Mouse (Mus musculus): ENCODE measurements at regions not wholly inside any gene's neighbourhood (a gene's known extent, or its start where the extent isn't known, plus 50 kb on each side); places are given as distances from the start of the nearest gene placed in this dataset.
A peak's percentile ranks its signal among the peaks of the same experiment; 100 is the strongest.
"Not testable (repeated sequence)": the region's sequence is repeated elsewhere in the genome, so short reads cannot be mapped to it uniquely, and the experiment has no call there.

DNA sequence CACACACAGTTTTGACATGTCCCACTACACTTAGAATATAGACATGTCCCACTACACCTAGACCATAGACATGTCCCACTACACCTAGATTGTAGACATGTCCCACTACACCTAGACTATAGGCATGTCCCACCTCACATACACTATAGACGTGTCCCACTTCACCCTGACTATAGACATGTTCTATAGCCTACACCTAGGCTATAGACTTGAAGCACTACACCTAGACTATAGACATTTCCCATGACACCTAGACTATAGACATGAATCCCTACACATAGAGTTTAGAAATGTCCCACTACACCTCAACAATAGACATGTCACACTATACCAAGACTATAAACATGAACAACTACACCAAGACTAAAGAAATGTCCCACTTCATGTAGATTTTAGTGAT, 2580.9 kb downstream of the Gm37988 start:
- 88% methylated on average over 1 of the region's 1 CpGs for WGBS
- Histone ChIP-seq H3K4me1 (ENCODE audit: control insufficient read depth, insufficient read depth, low read length) (no peaks in the 10 kb centered on the region), H3K9ac (ENCODE audit: low read depth, low read length) (no peak overlapping the region), H3K36me3 (ENCODE audit: control insufficient read depth, insufficient read depth, low read length) (no peaks in the 10 kb centered on the region), H3K9me3 (replicated peaks; ENCODE audit: control insufficient read depth, low read length, poor library complexity, severe bottlenecking) (no peaks in the 10 kb centered on the region), H3K4me2 (ENCODE audit: low read length) (no peak overlapping the region), H3K27me3 (ENCODE audit: control insufficient read depth, insufficient read depth, low read depth, low read length) (no peaks in the 10 kb centered on the region), H3K27ac (ENCODE audit: low read length) (no peak overlapping the region), H3K4me3 (ENCODE audit: low read depth, low read length) (no peak overlapping the region)
- ATAC-seq = no peak

DNA sequence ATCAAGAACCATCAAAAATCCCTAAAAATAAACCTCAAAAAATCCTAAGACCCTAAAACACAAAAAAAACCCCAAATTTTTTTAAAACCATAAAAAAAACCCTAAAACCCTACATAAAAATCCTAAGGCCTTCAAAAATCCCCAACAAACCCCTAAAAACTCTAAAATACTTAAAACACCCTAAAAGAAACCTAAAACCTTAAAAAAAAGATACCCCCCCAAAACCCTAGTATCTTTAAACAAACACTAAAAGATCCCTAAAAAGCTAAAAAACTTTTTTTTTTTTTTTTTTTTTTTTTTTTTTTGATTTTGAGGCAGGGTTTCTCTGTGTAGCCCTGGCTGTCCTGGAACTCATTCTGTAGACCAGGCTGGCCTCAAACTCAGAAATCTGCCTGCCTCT, 2585.8 kb downstream of the Gm37988 start:
- H3K27ac ChIP-seq (ENCODE audit: low read length) = no peak overlapping the region
- no peaks in the 10 kb centered on the region for H3K9me3 ChIP-seq (replicated peaks; ENCODE audit: control insufficient read depth, low read length, poor library complexity, severe bottlenecking)
- H3K36me3 ChIP-seq (ENCODE audit: control insufficient read depth, insufficient read depth, low read length) = no peaks in the 10 kb centered on the region
- no peak overlapping the region for H3K4me3 ChIP-seq (ENCODE audit: low read depth, low read length)
- ATAC-seq = no peak
- no peaks in the 10 kb centered on the region for H3K4me1 ChIP-seq (ENCODE audit: control insufficient read depth, insufficient read depth, low read length)
- no peak overlapping the region for H3K9ac ChIP-seq (ENCODE audit: low read depth, low read length)
- no peaks in the 10 kb centered on the region for H3K27me3 ChIP-seq (ENCODE audit: control insufficient read depth, insufficient read depth, low read depth, low read length)
- no peak overlapping the region for H3K4me2 ChIP-seq (ENCODE audit: low read length)

DNA sequence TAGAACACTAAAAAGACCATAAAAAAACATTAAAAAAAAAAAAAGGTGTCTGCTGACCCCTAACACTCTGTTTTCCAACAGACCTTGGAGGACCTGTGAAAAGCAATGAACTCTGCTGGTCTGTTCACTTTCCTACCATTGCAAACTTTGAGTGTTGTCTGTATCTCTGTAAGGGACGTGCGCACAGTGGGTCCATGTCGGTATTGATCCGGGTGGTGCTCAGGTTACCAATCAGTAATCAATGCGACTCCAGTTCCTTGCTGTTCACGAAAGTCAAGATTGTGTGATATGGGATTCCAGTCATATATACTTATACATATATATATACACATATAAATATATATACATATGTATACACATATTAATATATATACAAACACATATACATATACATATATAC, 2586.5 kb downstream of the Gm37988 start:
- no peak overlapping the region for H3K4me3 ChIP-seq (ENCODE audit: low read depth, low read length)
- no peaks in the 10 kb centered on the region for H3K4me1 ChIP-seq (ENCODE audit: control insufficient read depth, insufficient read depth, low read length)
- WGBS = 99% methylated on average over 6 of the region's 6 CpGs
- H3K9ac ChIP-seq (ENCODE audit: low read depth, low read length) = no peak overlapping the region
- no peaks in the 10 kb centered on the region for H3K36me3 ChIP-seq (ENCODE audit: control insufficient read depth, insufficient read depth, low read length)
- no peaks in the 10 kb centered on the region for H3K9me3 ChIP-seq (replicated peaks; ENCODE audit: control insufficient read depth, low read length, poor library complexity, severe bottlenecking)
- H3K27ac ChIP-seq (ENCODE audit: low read length) = no peak overlapping the region
- H3K27me3 ChIP-seq (ENCODE audit: control insufficient read depth, insufficient read depth, low read depth, low read length) = no peaks in the 10 kb centered on the region
- ATAC-seq = no peak
- no peak overlapping the region for H3K4me2 ChIP-seq (ENCODE audit: low read length)

DNA sequence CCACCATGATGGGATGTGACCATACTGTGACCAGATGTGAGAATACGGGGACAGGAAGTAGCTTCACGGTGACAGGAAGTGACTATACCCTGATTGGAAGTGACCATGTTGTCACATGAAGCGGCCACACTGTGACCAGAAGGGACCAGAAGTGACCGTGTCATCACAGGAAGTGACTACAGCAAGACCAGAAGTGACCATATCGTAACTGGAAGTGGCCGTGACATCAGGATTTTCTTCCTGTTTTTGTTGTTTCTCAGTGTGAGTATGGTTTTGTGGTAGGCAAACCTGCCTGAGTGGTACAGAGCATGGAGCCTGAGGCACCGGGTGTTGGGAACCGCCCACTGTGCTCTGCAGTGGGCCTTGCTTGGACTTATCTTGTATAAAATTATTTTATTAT, 2587.8 kb downstream of the Gm37988 start:
- Histone ChIP-seq H3K4me1 (ENCODE audit: control insufficient read depth, insufficient read depth, low read length) (no peaks in the 10 kb centered on the region), H3K36me3 (ENCODE audit: control insufficient read depth, insufficient read depth, low read length) (no peaks in the 10 kb centered on the region), H3K9ac (ENCODE audit: low read depth, low read length) (no peak overlapping the region), H3K9me3 (replicated peaks; ENCODE audit: control insufficient read depth, low read length, poor library complexity, severe bottlenecking) (no peaks in the 10 kb centered on the region), H3K27me3 (ENCODE audit: control insufficient read depth, insufficient read depth, low read depth, low read length) (no peaks in the 10 kb centered on the region), H3K27ac (ENCODE audit: low read length) (no peak overlapping the region), H3K4me2 (ENCODE audit: low read length) (no peak overlapping the region), H3K4me3 (ENCODE audit: low read depth, low read length) (no peak overlapping the region)
- no peak for ATAC-seq
- WGBS = 95% methylated on average over 8 of the region's 8 CpGs

DNA sequence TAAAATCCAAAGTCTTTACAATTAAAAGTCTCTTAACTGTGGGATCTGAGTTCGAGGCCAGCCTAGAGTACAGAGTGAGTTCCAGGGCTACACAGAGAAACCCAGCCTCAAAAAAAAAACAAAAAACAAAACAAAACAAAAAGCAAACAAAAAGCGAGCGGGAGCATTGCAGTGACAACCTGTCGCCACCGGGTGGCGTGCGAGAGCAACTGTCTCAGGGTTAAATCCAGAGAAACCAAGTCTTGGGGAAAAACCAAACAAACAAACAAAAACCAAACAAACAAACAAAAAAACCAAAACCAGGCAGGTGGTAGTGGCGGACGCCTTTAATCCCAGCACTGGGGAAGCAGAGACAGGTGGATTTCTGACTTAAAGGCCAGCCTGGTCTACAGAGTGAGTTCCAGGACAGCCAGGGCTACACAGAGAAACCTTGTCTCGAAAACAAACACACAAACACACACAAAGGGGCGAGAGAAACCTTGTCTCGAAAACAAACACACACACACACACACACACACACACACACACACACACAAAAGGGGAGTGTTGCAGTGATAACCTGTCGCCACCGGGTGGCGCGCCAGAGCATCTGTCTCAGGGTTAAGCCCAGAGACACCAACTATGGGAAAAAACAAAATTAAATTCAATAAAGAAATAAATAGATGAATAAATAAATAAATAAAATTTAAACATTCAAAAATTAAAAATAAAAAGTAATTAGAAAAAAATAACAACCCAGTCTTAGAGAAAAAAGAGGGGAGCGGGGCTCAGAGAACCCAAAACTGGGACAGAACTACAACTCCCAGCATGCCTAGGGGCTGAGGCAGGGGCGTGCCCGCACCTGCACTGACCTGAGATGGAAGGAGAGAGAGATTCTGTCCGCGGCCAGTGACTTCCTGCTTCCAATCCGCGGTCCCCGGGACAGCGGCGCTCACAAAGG, 2589.4 kb downstream of the Gm37988 start:
- 14% methylated on average over 26 of the region's 26 CpGs for WGBS

DNA sequence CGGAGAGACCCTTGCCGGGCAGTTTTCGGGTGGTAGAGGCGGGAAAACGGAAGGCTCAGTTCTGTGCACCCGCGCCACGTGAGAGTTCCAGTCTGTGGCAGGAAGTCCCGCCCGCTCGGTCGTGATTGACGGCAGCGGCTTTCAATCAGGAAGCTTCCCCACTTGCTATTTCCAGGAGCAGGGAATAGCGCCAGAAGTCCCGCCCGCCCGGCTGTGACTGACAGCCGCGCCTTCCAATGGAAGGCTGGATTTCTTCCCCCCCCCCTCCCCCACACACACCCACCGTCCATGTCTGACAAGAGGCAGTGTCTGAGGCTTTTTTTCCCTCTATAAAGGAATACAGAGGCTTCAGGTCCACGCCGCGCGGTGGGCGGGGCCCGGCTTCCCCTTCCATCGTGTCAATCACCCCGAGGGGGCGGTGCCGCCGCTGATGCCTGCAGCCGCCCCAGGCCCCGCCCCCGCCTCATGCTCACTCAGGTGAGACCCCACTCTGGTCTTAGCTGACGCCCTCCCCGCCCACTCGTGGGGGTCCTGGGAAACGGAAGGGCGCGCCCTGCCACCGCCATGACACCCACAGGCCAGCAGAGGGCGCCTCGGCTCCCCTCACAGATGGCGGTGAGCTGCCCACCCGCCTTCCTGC, 2590.2 kb downstream of the Gm37988 start:
- no peaks in the 10 kb centered on the region for H3K27me3 ChIP-seq (ENCODE audit: control insufficient read depth, insufficient read depth, low read depth, low read length)
- H3K27ac ChIP-seq (ENCODE audit: low read length) = peak overlapping the region; percentile 91
- H3K9me3 ChIP-seq (replicated peaks; ENCODE audit: control insufficient read depth, low read length, poor library complexity, severe bottlenecking) = no peaks in the 10 kb centered on the region
- H3K4me3 ChIP-seq (ENCODE audit: low read depth, low read length) = peak overlapping the region; percentile 77
- no peaks in the 10 kb centered on the region for H3K4me1 ChIP-seq (ENCODE audit: control insufficient read depth, insufficient read depth, low read length)
- no peaks in the 10 kb centered on the region for H3K36me3 ChIP-seq (ENCODE audit: control insufficient read depth, insufficient read depth, low read length)
- H3K4me2 ChIP-seq (ENCODE audit: low read length) = peak overlapping the region; percentile 55
- peak overlapping the region; percentile 76 for H3K9ac ChIP-seq (ENCODE audit: low read depth, low read length)
- peak; percentile 99 for ATAC-seq
- WGBS = under 1% methylated on average over 45 of the region's 46 CpGs

More for the DNA sequence above, 2589.4 kb downstream of the Gm37988 start:
- Histone ChIP-seq H3K27ac (ENCODE audit: low read length) (peak overlapping the region; percentile 91), H3K9me3 (replicated peaks; ENCODE audit: control insufficient read depth, low read length, poor library complexity, severe bottlenecking) (no peaks in the 10 kb centered on the region), H3K27me3 (ENCODE audit: control insufficient read depth, insufficient read depth, low read depth, low read length) (no peaks in the 10 kb centered on the region), H3K9ac (ENCODE audit: low read depth, low read length) (peak overlapping the region; percentile 76), H3K4me1 (ENCODE audit: control insufficient read depth, insufficient read depth, low read length) (no peaks in the 10 kb centered on the region), H3K4me3 (ENCODE audit: low read depth, low read length) (peak overlapping the region; percentile 77), H3K36me3 (ENCODE audit: control insufficient read depth, insufficient read depth, low read length) (no peaks in the 10 kb centered on the region), H3K4me2 (ENCODE audit: low read length) (peak overlapping the region; percentile 55)
- peak; percentile 92 for ATAC-seq

DNA sequence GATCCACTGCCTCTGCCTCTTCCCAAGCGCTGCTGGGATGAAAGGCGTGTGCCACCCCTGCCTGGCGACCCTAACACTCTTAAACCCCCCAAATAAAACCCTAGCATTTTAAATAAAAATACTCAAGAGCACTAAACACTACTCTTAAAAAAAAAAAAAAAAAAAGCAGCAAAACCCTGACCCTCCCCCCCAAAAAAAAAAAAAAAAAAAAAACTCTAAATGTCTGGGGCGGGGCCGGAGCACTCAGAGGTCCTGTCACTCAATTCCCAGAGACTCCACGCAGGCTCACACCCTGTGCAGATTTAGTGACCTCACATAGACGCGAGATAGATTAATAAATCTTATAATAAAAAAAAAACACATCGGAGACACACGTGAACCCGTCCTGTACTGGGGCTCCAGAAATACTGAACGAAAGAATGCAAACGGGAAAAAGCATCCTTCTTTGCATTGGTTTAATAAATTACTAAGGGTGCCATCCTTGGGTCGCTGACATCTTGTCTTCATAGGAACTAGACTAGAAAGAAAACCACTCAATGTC, 2591.1 kb downstream of the Gm37988 start:
- Histone ChIP-seq H3K36me3 (ENCODE audit: control insufficient read depth, insufficient read depth, low read length) (no peaks in the 10 kb centered on the region), H3K9me3 (replicated peaks; ENCODE audit: control insufficient read depth, low read length, poor library complexity, severe bottlenecking) (no peaks in the 10 kb centered on the region), H3K4me2 (ENCODE audit: low read length) (peak overlapping the region; percentile 48), H3K27me3 (ENCODE audit: control insufficient read depth, insufficient read depth, low read depth, low read length) (no peaks in the 10 kb centered on the region), H3K4me3 (ENCODE audit: low read depth, low read length) (peak overlapping the region; percentile 50), H3K9ac (ENCODE audit: low read depth, low read length) (peak overlapping the region; percentile 67), H3K27ac (ENCODE audit: low read length) (peak overlapping the region; percentile 81), H3K4me1 (ENCODE audit: control insufficient read depth, insufficient read depth, low read length) (no peaks in the 10 kb centered on the region)
- 58% methylated on average over 14 of the region's 14 CpGs for WGBS
- ATAC-seq = no peak

DNA sequence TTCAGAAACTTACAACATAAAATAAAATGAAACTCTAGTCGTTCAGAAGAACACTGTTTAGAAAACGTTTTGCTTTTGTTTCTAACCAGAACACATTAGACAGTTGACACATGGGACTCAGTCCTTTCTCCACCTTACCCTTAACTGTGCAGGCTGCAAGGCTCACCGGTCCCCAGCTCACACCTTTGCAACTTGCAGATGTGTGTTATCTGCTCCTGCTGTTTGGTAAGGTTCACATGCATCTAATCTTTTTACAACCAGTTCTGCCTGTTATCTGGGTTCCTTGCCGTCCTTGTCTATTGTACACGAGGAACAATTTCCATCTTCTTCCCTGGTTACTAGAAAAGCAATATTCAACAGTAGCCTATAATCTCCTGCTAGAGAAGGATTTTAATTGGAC, 2598.0 kb downstream of the Gm37988 start:
- not testable (repeated sequence) for H3K4me2 ChIP-seq (ENCODE audit: low read length); H3K36me3 ChIP-seq (ENCODE audit: control insufficient read depth, insufficient read depth, low read length); H3K4me3 ChIP-seq (ENCODE audit: low read depth, low read length); H3K9ac ChIP-seq (ENCODE audit: low read depth, low read length); H3K9me3 ChIP-seq (replicated peaks; ENCODE audit: control insufficient read depth, low read length, poor library complexity, severe bottlenecking); H3K4me1 ChIP-seq (ENCODE audit: control insufficient read depth, insufficient read depth, low read length); H3K27ac ChIP-seq (ENCODE audit: low read length); ATAC-seq; H3K27me3 ChIP-seq (ENCODE audit: control insufficient read depth, insufficient read depth, low read depth, low read length)
- WGBS = 71% methylated on average over 5 of the region's 5 CpGs

DNA sequence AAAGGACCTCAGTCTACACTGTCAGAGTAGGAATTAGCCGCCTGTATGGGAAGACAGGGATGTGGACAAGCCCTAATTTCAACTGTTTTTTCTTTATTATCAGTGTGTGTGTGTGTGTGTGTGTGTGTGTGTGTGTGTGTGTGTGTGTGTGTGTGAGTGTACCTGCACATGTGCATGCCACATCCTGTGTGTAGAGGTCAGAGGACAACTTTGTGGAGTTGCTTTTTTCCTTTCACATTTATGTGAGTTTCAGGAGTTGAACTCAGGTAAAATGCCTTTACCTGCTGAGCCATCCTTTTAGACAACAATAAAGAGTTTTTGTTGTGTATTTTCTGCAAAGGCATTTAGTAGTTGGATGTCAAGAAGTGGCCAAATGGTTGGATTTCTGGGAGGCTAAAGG, 2606.8 kb downstream of the Gm37988 start:
- WGBS = 100% methylated on average over 1 of the region's 1 CpGs
- H3K4me1 ChIP-seq (ENCODE audit: control insufficient read depth, insufficient read depth, low read length) = no peaks in the 10 kb centered on the region
- no peak overlapping the region for H3K4me2 ChIP-seq (ENCODE audit: low read length)
- no peaks in the 10 kb centered on the region for H3K36me3 ChIP-seq (ENCODE audit: control insufficient read depth, insufficient read depth, low read length)
- no peak overlapping the region for H3K27ac ChIP-seq (ENCODE audit: low read length)
- no peaks in the 10 kb centered on the region for H3K27me3 ChIP-seq (ENCODE audit: control insufficient read depth, insufficient read depth, low read depth, low read length)
- H3K9me3 ChIP-seq (replicated peaks; ENCODE audit: control insufficient read depth, low read length, poor library complexity, severe bottlenecking) = no peaks in the 10 kb centered on the region
- H3K4me3 ChIP-seq (ENCODE audit: low read depth, low read length) = no peak overlapping the region
- no peak for ATAC-seq
- H3K9ac ChIP-seq (ENCODE audit: low read depth, low read length) = no peak overlapping the region
